Mouse (Mus musculus): ENCODE measurements at regions not wholly inside any gene's neighbourhood (a gene's known extent, or its start where the extent isn't known, plus 50 kb on each side); places are given as distances from the start of the nearest gene placed in this dataset.

DNA sequence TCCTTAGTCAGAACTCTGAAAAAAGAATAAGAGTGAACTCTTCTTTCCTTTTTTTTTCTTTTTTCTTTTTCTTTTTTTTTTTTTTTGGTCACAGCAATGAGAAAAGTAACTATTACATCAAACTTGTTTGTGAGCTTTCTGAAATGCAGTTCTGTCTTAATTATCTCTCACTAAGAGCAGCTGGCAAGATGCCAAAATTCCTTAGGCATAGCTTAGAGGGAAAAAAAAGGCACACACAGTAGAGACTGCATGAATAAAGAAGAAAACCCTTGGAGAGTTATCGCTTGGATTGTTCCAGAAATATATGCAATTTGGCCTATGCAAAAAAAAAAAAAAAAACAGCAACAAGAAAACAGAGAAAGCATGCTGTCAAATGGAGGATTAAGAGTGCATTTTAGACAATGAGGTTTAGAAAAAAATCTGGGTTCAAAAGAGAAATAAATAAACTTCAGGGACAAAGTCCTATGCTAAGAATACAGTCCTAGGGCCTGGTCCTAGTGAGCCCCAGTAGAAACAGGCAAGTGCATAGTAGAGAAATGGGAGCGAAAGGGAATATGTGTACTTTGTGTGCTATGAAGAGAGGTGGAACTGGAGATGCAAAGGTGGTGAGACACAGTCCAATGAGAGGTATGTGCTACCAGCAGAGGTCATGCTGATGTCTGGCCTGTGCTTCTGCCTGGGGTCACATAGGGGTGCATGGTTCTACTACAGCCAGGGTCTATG lies 974.0 kb downstream of the Rab28 start:
- no peak overlapping the region for H3K9ac ChIP-seq (replicated peaks; ENCODE audit: low read length, poor library complexity, severe bottlenecking)
- H3K4me2 ChIP-seq (ENCODE audit: low read depth, low read length, poor library complexity, severe bottlenecking): no peak overlapping the region
- H3K36me3 ChIP-seq (ENCODE audit: insufficient read depth, low read length): no peaks in the 10 kb centered on the region
- DNase-seq (ENCODE audit: low spot score) (peak; percentile 59), ATAC-seq (ENCODE audit: low FRiP score) (no peak)
- 58% methylated on average over 2 of the region's 2 CpGs for WGBS
- H3K4me1 ChIP-seq (ENCODE audit: insufficient read depth, low read length): no peaks in the 10 kb centered on the region
- H3K27ac ChIP-seq (ENCODE audit: low read depth, low read length): no peak overlapping the region
- no peaks in the 10 kb centered on the region for H3K9me3 ChIP-seq (ENCODE audit: low read length)
- no peaks in the 10 kb centered on the region for H3K27me3 ChIP-seq (ENCODE audit: insufficient read depth, low read length)
- no peak overlapping the region for H3K4me3 ChIP-seq (ENCODE audit: low read depth, low read length)
- TF ChIP-seq CTCF (IDR thresholded peaks at IDR 0.05): no peak

GRCm38 (mm10) chr5:40714497-40715128 lies 959.3 kb upstream of the Hs3st1 start:
- H3K9me3 ChIP-seq (ENCODE audit: low read length): no peaks in the 10 kb centered on the region
- TF ChIP-seq CTCF (IDR thresholded peaks at IDR 0.05): no peak
- no peak overlapping the region for H3K9ac ChIP-seq (replicated peaks; ENCODE audit: low read length, poor library complexity, severe bottlenecking)
- DNase-seq (ENCODE audit: low spot score): no peak
- no peaks in the 10 kb centered on the region for H3K27me3 ChIP-seq (ENCODE audit: insufficient read depth, low read length)
- ATAC-seq (ENCODE audit: low FRiP score): no peak
- H3K4me2 ChIP-seq (ENCODE audit: low read depth, low read length, poor library complexity, severe bottlenecking): no peak overlapping the region
- 83% methylated on average over 3 of the region's 3 CpGs for WGBS
- H3K27ac ChIP-seq (ENCODE audit: low read depth, low read length): no peak overlapping the region
- H3K4me3 ChIP-seq (ENCODE audit: low read depth, low read length): no peak overlapping the region
- no peaks in the 10 kb centered on the region for H3K4me1 ChIP-seq (ENCODE audit: insufficient read depth, low read length)
- no peaks in the 10 kb centered on the region for H3K36me3 ChIP-seq (ENCODE audit: insufficient read depth, low read length)

GRCm38 (mm10) chr5:40701651-40702050 lies 946.4 kb upstream of the Hs3st1 start:
- 74% methylated on average over 5 of the region's 5 CpGs for WGBS
- no peak for ATAC-seq (ENCODE audit: low FRiP score)
- no peak for DNase-seq (ENCODE audit: low spot score)

GRCm38 (mm10) chr5:40697517-40698298 lies 942.4 kb upstream of the Hs3st1 start:
- 84% methylated on average over 3 of the region's 3 CpGs for WGBS
- Histone ChIP-seq H3K27ac (ENCODE audit: low read depth, low read length) (no peak overlapping the region), H3K9me3 (ENCODE audit: low read length) (no peaks in the 10 kb centered on the region), H3K4me2 (ENCODE audit: low read depth, low read length, poor library complexity, severe bottlenecking) (no peak overlapping the region), H3K4me1 (ENCODE audit: insufficient read depth, low read length) (no peaks in the 10 kb centered on the region), H3K9ac (replicated peaks; ENCODE audit: low read length, poor library complexity, severe bottlenecking) (no peak overlapping the region), H3K27me3 (ENCODE audit: insufficient read depth, low read length) (no peaks in the 10 kb centered on the region), H3K4me3 (ENCODE audit: low read depth, low read length) (no peak overlapping the region), H3K36me3 (ENCODE audit: insufficient read depth, low read length) (no peaks in the 10 kb centered on the region)
- DNase-seq (ENCODE audit: low spot score) (no peak), ATAC-seq (ENCODE audit: low FRiP score) (no peak)
- no peak for TF ChIP-seq CTCF (IDR thresholded peaks at IDR 0.05)

More at GRCm38 (mm10) chr5:40701651-40702050, 946.4 kb upstream of the Hs3st1 start:
- Histone ChIP-seq H3K4me2 (ENCODE audit: low read depth, low read length, poor library complexity, severe bottlenecking) (no peak overlapping the region), H3K36me3 (ENCODE audit: insufficient read depth, low read length) (no peaks in the 10 kb centered on the region), H3K27me3 (ENCODE audit: insufficient read depth, low read length) (no peaks in the 10 kb centered on the region), H3K27ac (ENCODE audit: low read depth, low read length) (no peak overlapping the region), H3K9ac (replicated peaks; ENCODE audit: low read length, poor library complexity, severe bottlenecking) (no peak overlapping the region), H3K4me3 (ENCODE audit: low read depth, low read length) (no peak overlapping the region), H3K9me3 (ENCODE audit: low read length) (no peaks in the 10 kb centered on the region), H3K4me1 (ENCODE audit: insufficient read depth, low read length) (no peaks in the 10 kb centered on the region)
- TF ChIP-seq CTCF (IDR thresholded peaks at IDR 0.05): no peak

All from midbrain, postnatal 0 days (tissue).